Mouse (Mus musculus) stomach, postnatal 0 days (tissue): ENCODE measurements around the gene Gm5751. TPM values are rescaled to one million over a fixed set of nuclear protein-coding genes. Genes with fewer than 3 reads are reported as not detected.

Experiments used
- ATAC-seq: fragments of 200-750 bp; cut with Nextera tagmentation; 2 replicates; pipeline ENCODE4 v1.8.0; 2017; ENCODE audit not compliant: low FRiP score, low TSS enrichment
- DNase-seq: peaks from one replicate; pipeline ENCODE4 v3.0.0-alpha.2; 2016; ENCODE audit warnings: low spot score
- H3K27ac ChIP-seq: fragments of 300-500 bp; sonication (generic); replicated peaks from 2 replicates; pipeline ENCODE4 v1.5.1; 2014; ENCODE audit warnings: mild to moderate bottlenecking, control low read depth
- H3K27me3 ChIP-seq: fragments of 300-500 bp; sonication (generic); 2 replicates; pipeline ENCODE4 v1.6.1; 2014; ENCODE audit warnings: low read length; ENCODE audit not compliant: control insufficient read depth, insufficient read depth
- H3K36me3 ChIP-seq: fragments of 300-500 bp; sonication (generic); 2 replicates; pipeline ENCODE4 v1.6.1; 2014; ENCODE audit warnings: low read length, mixed read lengths; ENCODE audit not compliant: control insufficient read depth, insufficient read depth
- H3K4me1 ChIP-seq: fragments of 300-500 bp; sonication (generic); replicated peaks from 2 replicates; pipeline ENCODE4 v1.6.1; 2014; ENCODE audit warnings: antibody characterized with exemption; ENCODE audit not compliant: control insufficient read depth, insufficient read depth
- H3K4me2 ChIP-seq: fragments of 300-500 bp; sonication (generic); replicated peaks from 2 replicates; pipeline ENCODE4 v1.6.1; 2014; ENCODE audit warnings: low read depth, mild to moderate bottlenecking, control low read depth, moderate library complexity
- H3K4me3 ChIP-seq: fragments of 300-500 bp; sonication (generic); 2 replicates; pipeline ENCODE4 v1.5.1; 2014; ENCODE audit warnings: low read depth, low read length, control low read depth
- H3K9ac ChIP-seq: fragments of 300-500 bp; sonication (generic); 2 replicates; pipeline ENCODE4 v1.6.1; 2014; ENCODE audit warnings: mild to moderate bottlenecking, low read length, control low read depth, mixed read lengths
- H3K9me3 ChIP-seq: fragments of 300-500 bp; sonication (generic); 2 replicates; pipeline ENCODE4 v1.6.1; 2016; ENCODE audit warnings: low read length; ENCODE audit not compliant: control insufficient read depth
- CTCF ChIP-seq: IDR thresholded peaks from 2 replicates; pipeline ENCODE4 v1.5.1; 2016; ENCODE audit warnings: antibody characterized with exemption, low read depth, mild to moderate bottlenecking, moderate library complexity
- EP300 ChIP-seq: optimal IDR thresholded peaks from 2 replicates; pipeline ENCODE3; 2016; ENCODE audit warnings: antibody characterized with exemption
- WGBS: fragments of 180-500 bp; shearing (Covaris S2); extraction: QIAGEN DNeasy Blood & Tissue Kit; methylation state at CpG from one replicate; pipeline ENCODE4 v1.1.7; 2014; 5-methylcytosine and 5-hydroxymethylcytosine counted together
- polyA plus RNA-seq: library from polyadenylated mRNA; unstranded; fragments of >200 nt; fragmentation: Nextera tagmentation; extraction: Ambion mirVana; gene quantifications from 2 replicates; pipeline ENCODE4 v1.2.1, GENCODE M21; 2015

Gm5751 gene
- polyA plus RNA-seq, 1 experiment from 2014 or later = not detected

DNA sequence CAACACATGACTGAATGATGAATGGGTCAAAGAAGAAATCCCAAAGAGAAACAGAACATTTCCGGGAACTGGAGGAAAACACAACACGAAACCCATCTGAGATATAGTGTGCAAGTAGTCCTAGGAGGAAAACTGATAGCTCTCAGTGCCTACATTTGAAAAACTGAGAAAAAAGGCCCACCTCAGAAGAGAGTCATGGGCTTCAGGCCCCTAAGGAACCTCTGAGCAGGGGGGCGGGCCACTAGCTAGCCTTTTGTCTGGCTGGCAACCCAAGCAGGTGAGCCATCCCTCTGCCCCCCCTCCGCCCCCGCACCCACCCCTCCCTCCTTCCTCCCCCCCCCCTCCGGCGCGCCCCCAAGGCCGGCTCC lies 17.9 kb downstream of the Gm5751 start:
- ATAC-seq (no peak), DNase-seq (no peak)
- no peak overlapping the region for H3K27ac ChIP-seq
- peak overlapping the region; percentile 55 for H3K4me3 ChIP-seq
- TF ChIP-seq CTCF = no peak
- 24% methylated on average over 3 of the region's 9 CpGs for WGBS
- no peaks in the 10 kb centered on the region for H3K36me3 ChIP-seq
- no peaks in the 10 kb centered on the region for H3K4me1 ChIP-seq
- no peaks in the 10 kb centered on the region for H3K9me3 ChIP-seq
- H3K9ac ChIP-seq = peak overlapping the region; percentile 73
- peak overlapping the region; percentile 72 for H3K4me2 ChIP-seq
- no peaks in the 10 kb centered on the region for H3K27me3 ChIP-seq

DNA sequence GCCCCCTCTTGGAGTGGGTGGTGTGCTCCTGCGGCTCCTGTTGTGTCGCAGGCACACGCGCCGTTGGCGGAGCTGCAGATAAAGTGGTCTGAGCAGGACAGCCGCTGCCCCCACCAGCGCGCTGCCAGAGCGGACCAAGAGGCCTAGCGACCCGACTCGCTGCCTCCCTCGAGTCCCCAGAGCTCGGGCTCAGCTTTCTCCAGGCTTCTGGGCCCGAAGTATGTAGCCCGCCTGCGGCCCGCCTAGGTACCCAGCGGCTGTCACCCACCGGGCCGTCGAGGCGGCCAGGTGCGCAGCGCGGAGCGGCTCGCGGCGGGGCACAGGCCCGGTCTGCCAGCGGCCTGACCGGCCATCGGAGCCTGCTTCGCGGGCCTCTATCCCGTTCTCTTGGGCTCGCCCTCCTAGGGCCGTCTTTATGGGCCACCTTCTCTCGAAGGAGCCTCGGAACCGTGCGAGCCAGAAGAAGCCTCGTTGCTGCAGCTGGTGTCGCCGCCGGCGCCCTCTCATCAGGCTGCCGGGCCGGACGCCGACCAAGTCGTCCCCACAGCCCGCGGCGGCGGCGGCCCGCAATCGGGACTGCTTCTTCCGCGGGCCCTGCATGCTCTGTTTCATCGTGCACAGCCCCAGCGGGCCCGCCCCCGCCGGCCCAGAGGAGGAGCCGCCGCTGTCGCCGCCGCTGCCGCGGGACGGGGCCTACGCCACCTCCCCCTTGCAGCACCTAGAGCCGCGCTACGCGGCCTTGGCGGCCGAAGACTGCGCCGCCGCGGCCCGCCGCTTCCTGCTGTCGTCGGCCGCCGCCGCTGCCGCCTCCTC lies 18.5 kb downstream of the Gm5751 start, which contains the start of gene B630019K06Rik:
B630019K06Rik (plus strand) TSS at position 40 of the 813 bp plus-strand sequence.
- Histone ChIP-seq H3K4me1 (no peaks in the 10 kb centered on the region), H3K27me3 (no peaks in the 10 kb centered on the region), H3K27ac (peak within 1 kb of the TSS; percentile 83), H3K4me3 (peak within 1 kb of the TSS; percentile 55), H3K9ac (peak within 1 kb of the TSS; percentile 73), H3K36me3 (no peaks in the 10 kb centered on the region), H3K9me3 (no peaks in the 10 kb centered on the region), H3K4me2 (peak within 1 kb of the TSS; percentile 72)
- ATAC-seq (peak; percentile 93), DNase-seq (peak; percentile 80)
- WGBS = 24% methylated on average over 57 of the region's 95 CpGs
- no peak for TF ChIP-seq CTCF
- no peak for TF ChIP-seq EP300

DNA sequence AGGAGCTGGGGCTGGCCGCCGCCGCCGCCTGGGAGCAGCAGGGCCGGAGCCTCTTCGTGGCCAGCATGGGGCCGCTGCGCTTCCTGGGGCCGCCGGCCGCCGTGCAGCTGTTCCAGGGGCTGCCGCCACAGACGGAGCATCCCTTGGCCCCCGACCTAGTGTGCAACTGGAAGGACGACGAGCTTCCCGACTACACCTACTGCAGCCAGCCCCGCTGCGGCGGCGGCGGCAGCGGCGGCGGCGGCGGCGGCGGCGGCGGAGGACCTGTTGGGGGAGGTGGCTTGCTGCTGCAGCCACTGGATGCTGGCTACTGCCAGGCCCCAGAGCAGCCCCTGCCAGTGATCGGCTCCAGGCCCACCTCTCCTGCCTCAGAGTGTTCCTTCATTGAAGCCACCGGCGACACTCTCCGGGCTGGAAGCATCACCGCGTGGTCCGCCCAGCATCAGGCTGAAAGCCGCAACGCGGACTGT lies 19.2 kb downstream of the Gm5751 start:
- peak overlapping the region; percentile 55 for H3K4me3 ChIP-seq
- H3K9ac ChIP-seq = peak overlapping the region; percentile 73
- H3K27me3 ChIP-seq = no peaks in the 10 kb centered on the region
- H3K4me1 ChIP-seq = no peaks in the 10 kb centered on the region
- no peaks in the 10 kb centered on the region for H3K9me3 ChIP-seq
- ATAC-seq (peak; percentile 68), DNase-seq (no peak)
- no peaks in the 10 kb centered on the region for H3K36me3 ChIP-seq
- 18% methylated on average over 13 of the region's 42 CpGs for WGBS
- TF ChIP-seq CTCF = no peak
- TF ChIP-seq EP300 = no peak
- H3K4me2 ChIP-seq = peak overlapping the region; percentile 72
- peak overlapping the region; percentile 83 for H3K27ac ChIP-seq

DNA sequence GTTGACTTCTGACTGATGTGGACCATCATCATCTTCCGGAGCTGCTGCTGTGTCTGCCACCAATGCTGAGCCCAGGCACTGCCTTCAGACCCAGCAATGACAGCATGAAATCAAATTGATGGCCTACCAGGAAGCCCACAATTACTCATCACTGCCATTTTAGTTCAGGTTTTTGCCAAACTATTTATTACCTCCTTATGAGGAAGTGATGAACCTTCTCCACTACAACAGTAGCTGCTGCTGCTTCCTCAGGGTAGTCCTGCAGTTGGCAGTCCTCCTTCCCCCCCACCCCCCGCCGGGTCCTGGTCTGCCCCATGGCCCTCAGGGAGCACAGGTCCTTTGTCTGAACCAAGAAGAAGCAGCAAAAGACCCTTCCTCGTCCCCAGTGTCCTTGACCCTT lies 26.8 kb downstream of the Gm5751 start:
- Histone ChIP-seq H3K27ac (no peak overlapping the region), H3K36me3 (no peaks in the 10 kb centered on the region), H3K4me1 (no peaks in the 10 kb centered on the region), H3K9me3 (no peaks in the 10 kb centered on the region), H3K27me3 (no peaks in the 10 kb centered on the region), H3K9ac (no peak overlapping the region), H3K4me2 (no peak overlapping the region), H3K4me3 (no peak overlapping the region)
- TF ChIP-seq EP300 (no peak), CTCF (no peak)
- no peak for DNase-seq
- ATAC-seq = no peak
- WGBS = 83% methylated on average over 4 of the region's 4 CpGs

DNA sequence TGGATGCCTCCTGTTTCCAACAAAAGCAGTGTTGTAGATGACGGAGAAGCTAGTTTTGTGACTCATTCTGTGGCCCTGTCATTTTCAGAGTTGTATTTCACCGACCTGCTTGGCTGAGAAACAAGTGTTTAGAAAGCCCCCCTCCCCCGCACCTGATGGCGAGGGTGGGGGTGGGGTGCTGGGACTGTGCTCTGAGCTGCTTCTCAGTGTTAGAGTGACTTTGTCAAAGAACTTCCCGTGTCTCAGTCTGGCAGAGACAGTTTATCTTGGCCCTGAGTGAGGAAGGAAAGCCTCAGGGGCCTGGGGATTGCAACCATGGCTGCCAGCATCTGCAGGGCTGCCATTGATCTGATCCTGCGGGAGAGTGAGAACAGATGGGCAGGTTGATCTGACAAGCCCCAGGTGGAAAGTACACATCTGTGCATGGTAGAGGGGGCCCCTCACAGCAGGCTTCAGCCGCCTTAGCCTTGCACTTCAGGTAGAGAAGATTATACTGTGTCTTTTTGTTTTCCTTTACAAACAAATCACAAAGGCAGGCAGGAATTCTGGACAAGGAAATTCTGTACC lies 27.9 kb downstream of the Gm5751 start:
- ATAC-seq = no peak
- TF ChIP-seq EP300 = no peak
- TF ChIP-seq CTCF = no peak
- H3K4me3 ChIP-seq = no peak overlapping the region
- no peak for DNase-seq
- no peak overlapping the region for H3K4me2 ChIP-seq
- no peaks in the 10 kb centered on the region for H3K9me3 ChIP-seq
- WGBS = 23% methylated on average over 7 of the region's 7 CpGs
- no peaks in the 10 kb centered on the region for H3K36me3 ChIP-seq
- no peaks in the 10 kb centered on the region for H3K27me3 ChIP-seq
- H3K27ac ChIP-seq = no peak overlapping the region
- no peak overlapping the region for H3K9ac ChIP-seq
- no peaks in the 10 kb centered on the region for H3K4me1 ChIP-seq

DNA sequence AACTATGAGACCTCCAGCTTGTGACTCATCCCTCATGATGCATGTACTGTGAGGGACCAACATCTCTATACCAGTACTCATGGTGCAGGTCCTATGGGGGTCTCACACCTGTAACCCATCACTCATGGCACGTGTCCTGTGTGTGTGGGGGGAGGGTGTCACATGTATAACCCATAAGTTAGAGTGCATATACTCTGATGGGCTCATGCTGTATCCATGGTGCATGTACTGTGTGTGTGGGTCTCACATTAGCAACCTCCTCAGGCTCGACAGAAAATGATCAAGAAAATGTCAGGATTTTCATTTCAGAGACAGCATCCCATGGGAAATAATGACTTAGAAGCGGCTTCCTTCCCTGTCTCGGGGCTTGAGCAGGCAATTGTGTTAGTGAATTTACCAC lies 47.0 kb downstream of the Gm5751 start:
- 70% methylated on average over 4 of the region's 4 CpGs for WGBS
- Histone ChIP-seq H3K36me3 (no peaks in the 10 kb centered on the region), H3K4me3 (no peak overlapping the region), H3K4me2 (no peak overlapping the region), H3K9ac (no peak overlapping the region), H3K9me3 (no peaks in the 10 kb centered on the region), H3K27me3 (no peaks in the 10 kb centered on the region), H3K4me1 (no peaks in the 10 kb centered on the region), H3K27ac (no peak overlapping the region)
- TF ChIP-seq CTCF (no peak), EP300 (no peak)
- ATAC-seq (no peak), DNase-seq (no peak)
